15 mouse cellular contexts compared by ENCODE assay signal in the genomic region with DNA sequence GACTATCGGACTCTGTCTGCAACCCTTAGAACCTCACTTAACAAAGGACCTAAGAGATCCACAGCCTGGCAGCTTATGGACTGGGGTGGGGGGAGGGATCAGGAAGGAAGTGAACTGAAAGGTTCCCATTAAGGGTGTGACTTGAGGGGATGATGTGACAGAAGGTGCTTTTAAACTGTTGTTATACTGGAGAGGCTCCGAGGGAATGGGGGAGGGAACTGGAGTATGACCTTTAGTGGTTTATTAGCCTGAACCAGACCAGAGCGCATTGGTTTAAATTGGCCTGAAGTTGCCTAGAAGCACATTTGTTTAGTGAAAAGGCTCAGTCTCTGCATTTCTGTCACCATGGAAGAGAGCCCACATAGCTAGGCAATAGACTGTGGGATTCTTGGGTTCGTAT. TPM values are rescaled to one million over a fixed set of nuclear protein-coding genes. Genes with fewer than 3 reads are reported as not detected.
DNase-seq lines count a peak whose midpoint lies in the region; ATAC-seq and TF ChIP-seq lines count a peak whose summit lies in the region.
"Had no signal": no experiment of that assay in that cellular context is flagged by ENCODE, and none has a peak within 500 bp of the region (broad histone marks: within the 10 kb centered on the region; RNA-seq: fewer than 3 reads in every experiment).

No protein-coding gene starts in this region.

- WGBS in lung, postnatal 0 days = 36% methylated on average over 4 of the region's 4 CpGs
- 46% methylated on average over 4 of the region's 4 CpGs for WGBS in kidney, embryonic 15.5 days

- no peak overlapping the region for H3K4me2 ChIP-seq in lung, postnatal 0 days (replicated peaks; ENCODE audit: low read depth, low read length)
- H3K4me2 ChIP-seq in kidney, embryonic 15.5 days = no peak overlapping the region
- H3K4me2 ChIP-seq: forebrain, embryonic 13.5 days; heart, embryonic 15.5 days had no signal

- no peaks in the 10 kb centered on the region for H3K36me3 ChIP-seq in lung, postnatal 0 days (ENCODE audit: insufficient read depth, low read length)
- peaks cover 4% of the 10 kb centered on the region for H3K36me3 ChIP-seq in kidney, embryonic 15.5 days
- H3K36me3 ChIP-seq: heart, embryonic 15.5 days had no signal

- no peak overlapping the region for H3K9ac ChIP-seq in lung, postnatal 0 days (replicated peaks; ENCODE audit: low read depth)
- H3K9ac ChIP-seq in kidney, embryonic 15.5 days = no peak overlapping the region
- H3K9ac ChIP-seq: forebrain, embryonic 13.5 days; heart, embryonic 15.5 days had no signal

- H3K9me3 ChIP-seq in lung, postnatal 0 days (ENCODE audit: low read length) = no peaks in the 10 kb centered on the region
- H3K9me3 ChIP-seq in kidney, embryonic 15.5 days (replicated peaks) = no peaks in the 10 kb centered on the region
- H3K9me3 ChIP-seq: forebrain, embryonic 13.5 days; heart, embryonic 15.5 days; megakaryocyte, embryonic 14.5 days had no signal

- TF ChIP-seq EP300 in lung, postnatal 0 days (IDR thresholded peaks at IDR 0.05) = no peak

- H3K27ac ChIP-seq in lung, postnatal 0 days (ENCODE audit: low read length) = peak overlapping the region; percentile 59; the same call in 1 of the 2 replicates
- H3K27ac ChIP-seq in kidney, embryonic 15.5 days = peak overlapping the region; percentile 81
- H3K27ac ChIP-seq: forebrain, embryonic 13.5 days; heart, embryonic 15.5 days had no signal

- TF ChIP-seq CTCF in lung, postnatal 0 days (IDR thresholded peaks at IDR 0.05) = no peak

- no peak overlapping the region for H3K4me3 ChIP-seq in lung, postnatal 0 days (ENCODE audit: low read depth, low read length)
- no peak overlapping the region for H3K4me3 ChIP-seq in kidney, embryonic 15.5 days (replicated peaks)
- H3K4me3 ChIP-seq: forebrain, embryonic 13.5 days; heart, embryonic 15.5 days; megakaryocyte, embryonic 14.5 days had no signal

- DNase-seq in lung, postnatal 0 days (ENCODE audit: low spot score) = peak; percentile 36
- no peak for DNase-seq in lung, postnatal 25 days (ENCODE audit: low spot score)
- DNase-seq in embryo, embryonic 9.5 days (ENCODE audit: extremely low spot score) = peak; percentile 7
- DNase-seq in yolk sac, embryonic 10.5 days (ENCODE audit: low spot score) = peak; percentile 20
- DNase-seq in gastrocnemius, postnatal 4 days (ENCODE audit: low spot score in 2 of 2) = no peak
- DNase-seq: adrenal gland, postnatal 25 days; thymus, postnatal 4 days had no signal

- H3K4me1 ChIP-seq in lung, postnatal 0 days (ENCODE audit: insufficient read depth, low read depth, low read length) = no peaks in the 10 kb centered on the region
- peaks cover 14% of the 10 kb centered on the region for H3K4me1 ChIP-seq in kidney, embryonic 15.5 days
- H3K4me1 ChIP-seq: forebrain, embryonic 13.5 days had no signal

- no peaks in the 10 kb centered on the region for H3K27me3 ChIP-seq in lung, postnatal 0 days (replicated peaks; ENCODE audit: insufficient read depth, low read length)
- no peaks in the 10 kb centered on the region for H3K27me3 ChIP-seq in kidney, embryonic 15.5 days
- H3K27me3 ChIP-seq: forebrain, embryonic 13.5 days; heart, embryonic 15.5 days had no signal

- ATAC-seq in lung, postnatal 0 days = peak; percentile 52
- ATAC-seq in kidney, embryonic 15.5 days (replicated peaks; ENCODE audit: low FRiP score) = peak; percentile 69
- ATAC-seq in megakaryocyte, adult 5-6 weeks (ENCODE audit: poor library complexity, severe bottlenecking) = no peak
- ATAC-seq: forebrain, embryonic 13.5 days had no signal

RNA-seq across cellular contexts. Expression of a gene that starts 13.0 kb away (rescaled TPM):
- 27.0 and 30.9 TPM in 2 replicates for polyA plus RNA-seq in lung, postnatal 0 days (2015; fragmentation: Nextera tagmentation; extraction: Ambion mirVana)
- polyA plus RNA-seq in kidney, embryonic 15.5 days (2015; fragmentation: Nextera tagmentation; extraction: Ambion mirVana) = 28.0 and 29.1 TPM in 2 replicates
- 10 to 100 TPM; 21.7 to 28.4 TPM for total RNA-seq in gastrocnemius, postnatal 4 days (2021)
- total RNA-seq in megakaryocyte, adult 5-6 weeks (2015) = 155 and 175 TPM in 2 replicates
- total RNA-seq in megakaryocyte, adult 5-6 weeks (2017) = 106 and 114 TPM in 2 replicates

RNA-seq across cellular contexts. Expression of a gene that starts 19.9 kb away (rescaled TPM):
- polyA plus RNA-seq in lung, postnatal 0 days (2015; fragmentation: Nextera tagmentation; extraction: Ambion mirVana) = 0.74 TPM in 1 of 2 replicates, not detected in the other
- polyA plus RNA-seq in kidney, embryonic 15.5 days (2015; fragmentation: Nextera tagmentation; extraction: Ambion mirVana) = 2.3 and 3.2 TPM in 2 replicates
- total RNA-seq in gastrocnemius, postnatal 4 days (2021) = 1 to 10 TPM in 1 of 2 experiments, under 1 TPM in 1; 0.80 to 2.1 TPM
- not detected in 2 replicates for total RNA-seq in megakaryocyte, adult 5-6 weeks (2015)
- total RNA-seq in megakaryocyte, adult 5-6 weeks (2017) = 42.8 and 90.9 TPM in 2 replicates
- total RNA-seq: adrenal gland, postnatal 25 days; liver, adult 2 months had no signal
- polyA plus RNA-seq: liver, adult 2 months had no signal

RNA-seq across cellular contexts. Expression of a gene that starts 56.9 kb away (rescaled TPM):
- polyA plus RNA-seq in lung, postnatal 0 days (2015; fragmentation: Nextera tagmentation; extraction: Ambion mirVana) = not detected in 2 replicates
- not detected in 2 replicates for polyA plus RNA-seq in kidney, embryonic 15.5 days (2015; fragmentation: Nextera tagmentation; extraction: Ambion mirVana)
- not detected for total RNA-seq in gastrocnemius, postnatal 4 days (2021)
- not detected in 2 replicates for total RNA-seq in megakaryocyte, adult 5-6 weeks (2015)
- not detected in 2 replicates for total RNA-seq in megakaryocyte, adult 5-6 weeks (2017)
- total RNA-seq: adrenal gland, postnatal 25 days; gastrocnemius, adult 8-10 months; liver, adult 2 months had no signal
- polyA plus RNA-seq: embryonic facial prominence, embryonic 11.5 days; forebrain, embryonic 13.5 days; heart, embryonic 15.5 days; liver, adult 2 months had no signal

Comparison
In these comparisons a context has a peak if more than half of its experiments do, and no peak if none do; other contexts are left out.
1. DNase-seq: peak in lung, postnatal 0 days (single experiment), embryo, embryonic 9.5 days (single experiment) and yolk sac, embryonic 10.5 days (single experiment); none in lung, postnatal 25 days (single experiment) and gastrocnemius, postnatal 4 days (0 of 2).